Mouse (Mus musculus) embryonic facial prominence, embryonic 14.5 days (tissue): ENCODE data around the gene Vmn1r199. TPM values are rescaled to one million over a fixed set of nuclear protein-coding genes. Genes with fewer than 3 reads are reported as not detected.
"Not testable (repeated sequence)": the region's sequence is repeated elsewhere in the genome, so short reads cannot be mapped to it uniquely, and the experiment has no call there.

Experiments used
- ATAC-seq: fragments of 200-750 bp; cut with Nextera tagmentation; 2 replicates; pipeline ENCODE4 v1.8.0; 2017; ENCODE audit warnings: low read depth, moderate number of reproducible peaks, moderate TSS enrichment
- DNase-seq: peaks from one replicate; pipeline ENCODE4 v3.0.0-alpha.2; 2015; ENCODE audit warnings: low spot score
- H3K27ac ChIP-seq: fragments of 300-500 bp; sonication (generic); replicated peaks from 2 replicates; pipeline ENCODE4 v1.5.1; 2014; ENCODE audit warnings: low read depth, mild to moderate bottlenecking, low read length, moderate library complexity
- H3K27me3 ChIP-seq: fragments of 300-500 bp; sonication (generic); replicated peaks from 2 replicates; pipeline ENCODE4 v1.6.1; 2014; ENCODE audit warnings: low read length; ENCODE audit not compliant: control insufficient read depth, insufficient read depth
- H3K36me3 ChIP-seq: fragments of 300-500 bp; sonication (generic); 2 replicates; pipeline ENCODE4 v1.6.1; 2014; ENCODE audit warnings: low read length, mixed read lengths; ENCODE audit not compliant: control insufficient read depth, insufficient read depth
- H3K4me1 ChIP-seq: fragments of 300-500 bp; sonication (generic); 2 replicates; pipeline ENCODE4 v1.6.1; 2014; ENCODE audit warnings: antibody characterized with exemption, low read length; ENCODE audit not compliant: control insufficient read depth, insufficient read depth
- H3K4me2 ChIP-seq: fragments of 300-500 bp; sonication (generic); 2 replicates; pipeline ENCODE4 v1.6.1; 2014; ENCODE audit warnings: low read depth, mild to moderate bottlenecking, low read length, moderate library complexity, mixed read lengths
- H3K4me3 ChIP-seq: fragments of 300-500 bp; sonication (generic); 2 replicates; pipeline ENCODE4 v1.5.1; 2014; ENCODE audit warnings: low read depth, mild to moderate bottlenecking, low read length
- H3K9ac ChIP-seq: fragments of 300-500 bp; sonication (generic); 2 replicates; pipeline ENCODE4 v1.6.1; 2014; ENCODE audit warnings: low read depth, mild to moderate bottlenecking, low read length, moderate library complexity, mixed read lengths
- H3K9me3 ChIP-seq: fragments of 300-500 bp; sonication (generic); 2 replicates; pipeline ENCODE4 v1.6.1; 2016; ENCODE audit warnings: low read length; ENCODE audit not compliant: control insufficient read depth
- whole genome bisulfite sequencing: fragments of 180-500 bp; shearing (Covaris S2); extraction: QIAGEN DNeasy Blood & Tissue Kit; methylation state at CpG from one replicate; pipeline ENCODE4 v1.1.7; 2014; 5-methylcytosine and 5-hydroxymethylcytosine counted together
- polyA plus RNA-seq: library from polyadenylated mRNA; unstranded; fragments of >200 nt; fragmentation: Nextera tagmentation; extraction: Ambion mirVana; gene quantifications from 2 replicates; pipeline ENCODE4 v1.2.1, GENCODE M21; 2014

Vmn1r199 gene
- not detected in 2 replicates for polyA plus RNA-seq

- ATAC-seq (no peak), DNase-seq (no peak)
- H3K9me3 ChIP-seq: no peaks in the 10 kb centered on the region
- no peaks in the 10 kb centered on the region for H3K4me1 ChIP-seq
- no peak within 1 kb of the TSS for H3K4me2 ChIP-seq
- H3K4me3 ChIP-seq: no peak within 1 kb of the TSS
- WGBS: 81% methylated on average over 2 of the region's 2 CpGs
- H3K9ac ChIP-seq: no peak within 1 kb of the TSS
- no peak within 1 kb of the TSS for H3K27ac ChIP-seq
- H3K27me3 ChIP-seq: no peaks in the 10 kb centered on the region
- H3K36me3 ChIP-seq: no peaks in the 10 kb centered on the region
Observed at GRCm38 (mm10) chr13:22379518-22379917, at the start of gene Vmn1r199. Gene Vmn1r199, plus strand, starts transcription at chr13:22379818.

DNA sequence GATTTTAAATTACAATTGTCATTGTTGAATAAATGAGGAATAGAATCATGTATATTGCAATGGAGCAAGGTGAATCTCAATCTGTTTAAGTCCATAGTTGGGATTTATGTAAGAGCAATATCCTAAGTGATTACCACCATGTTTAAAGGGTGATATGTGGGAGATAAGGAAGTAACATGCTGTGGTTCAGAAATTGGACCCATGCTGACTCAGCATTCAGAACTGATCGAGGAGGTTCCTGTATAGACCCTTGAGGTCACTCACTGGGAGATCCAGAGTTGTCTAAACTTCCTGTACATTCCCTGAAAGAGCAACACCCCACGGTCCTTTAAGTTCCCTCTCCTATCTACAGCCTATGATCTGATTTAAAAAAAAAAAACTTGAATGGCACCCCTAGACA is 46.3 kb upstream of the Vmn1r199 start:
- 68% methylated on average over 2 of the region's 2 CpGs for WGBS
- H3K9me3 ChIP-seq: no peaks in the 10 kb centered on the region

DNA sequence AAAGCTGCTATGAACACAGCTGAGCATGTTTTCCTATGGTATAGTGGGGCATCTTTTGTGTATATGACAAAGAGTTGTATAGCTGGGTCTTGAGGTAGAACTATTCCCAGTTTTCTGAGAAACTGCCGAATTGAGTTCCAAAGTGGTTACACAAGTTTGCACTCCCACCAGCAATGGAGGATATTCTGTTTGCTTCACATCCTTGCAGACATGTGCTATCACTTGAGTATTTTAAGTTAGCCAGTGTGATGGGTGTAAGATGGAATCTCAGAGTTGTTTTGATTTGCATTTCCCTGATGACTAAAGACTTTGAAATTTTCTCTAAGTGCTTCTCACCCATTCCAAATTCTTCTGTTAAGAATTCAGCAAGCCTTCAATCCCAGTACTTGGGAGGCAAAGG is 44.1 kb upstream of the Vmn1r199 start:
- Histone ChIP-seq H3K36me3 (no peaks in the 10 kb centered on the region), H3K9me3 (no peaks in the 10 kb centered on the region), H3K9ac (no peak overlapping the region), H3K4me1 (no peaks in the 10 kb centered on the region), H3K27ac (no peak overlapping the region), H3K27me3 (no peaks in the 10 kb centered on the region), H3K4me2 (no peak overlapping the region), H3K4me3 (no peak overlapping the region)
- no peak for DNase-seq
- no peak for ATAC-seq
- WGBS: 94% methylated on average over 1 of the region's 1 CpGs

More for the DNA sequence above, 46.3 kb upstream of the Vmn1r199 start:
- ATAC-seq (no peak), DNase-seq (no peak)
- H3K27ac ChIP-seq: no peak overlapping the region
- no peaks in the 10 kb centered on the region for H3K4me1 ChIP-seq
- H3K27me3 ChIP-seq: no peaks in the 10 kb centered on the region
- H3K4me3 ChIP-seq: no peak overlapping the region
- no peaks in the 10 kb centered on the region for H3K36me3 ChIP-seq
- no peak overlapping the region for H3K9ac ChIP-seq
- H3K4me2 ChIP-seq: no peak overlapping the region

DNA sequence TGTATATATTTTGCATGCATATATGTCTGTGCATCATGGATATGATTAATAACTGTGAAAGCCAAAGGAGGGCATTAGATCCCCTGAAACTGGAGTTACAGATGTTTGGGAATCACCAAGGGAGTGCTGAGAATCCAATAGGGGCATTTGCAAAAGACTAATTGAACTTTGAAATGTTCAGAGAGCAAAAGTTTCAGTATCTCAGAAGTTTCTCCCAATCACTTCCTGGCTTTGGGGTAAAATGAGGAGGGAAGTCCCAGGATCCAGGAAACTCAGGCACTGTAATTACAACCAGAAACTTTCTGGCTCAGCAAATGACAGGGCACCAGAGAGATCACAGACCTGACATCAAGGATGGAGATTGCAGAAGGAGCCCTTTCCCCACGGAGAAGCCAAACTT is 29.6 kb upstream of the Vmn1r199 start, which contains the start of gene Vmn1r198:
Vmn1r198 (plus strand) TSS at position 301 of the 400 bp plus-strand sequence.
- Histone ChIP-seq H3K4me3 (no peak within 1 kb of the TSS), H3K9me3 (no peaks in the 10 kb centered on the region), H3K27me3 (no peaks in the 10 kb centered on the region), H3K27ac (no peak within 1 kb of the TSS), H3K9ac (no peak within 1 kb of the TSS), H3K4me2 (no peak within 1 kb of the TSS), H3K36me3 (no peaks in the 10 kb centered on the region), H3K4me1 (no peaks in the 10 kb centered on the region)
- ATAC-seq (no peak), DNase-seq (no peak)
- WGBS: 39% methylated on average over 1 of the region's 1 CpGs

DNA sequence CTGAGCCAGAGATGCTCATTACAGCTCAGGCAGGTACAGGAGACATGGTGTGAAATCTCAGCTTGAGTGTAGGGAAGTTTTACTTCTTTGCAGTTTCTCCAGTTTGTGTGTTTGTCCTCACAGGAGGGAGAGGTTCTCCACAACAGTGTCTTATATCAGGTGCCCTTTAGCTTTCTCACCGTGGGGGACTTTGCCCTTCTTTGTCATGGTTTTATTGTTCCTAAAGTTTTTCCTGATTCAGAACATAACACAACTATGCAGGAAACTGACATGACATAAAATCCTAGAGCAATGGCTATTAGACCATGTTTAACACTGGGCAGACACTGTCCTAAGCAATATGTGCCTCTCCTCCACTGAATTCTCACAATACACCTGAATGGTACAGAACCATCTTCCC is 28.8 kb upstream of the Vmn1r199 start:
- Histone ChIP-seq H3K4me3 (no peak overlapping the region), H3K4me1 (no peaks in the 10 kb centered on the region), H3K36me3 (no peaks in the 10 kb centered on the region), H3K9ac (no peak overlapping the region), H3K4me2 (no peak overlapping the region), H3K27me3 (no peaks in the 10 kb centered on the region), H3K27ac (no peak overlapping the region), H3K9me3 (no peaks in the 10 kb centered on the region)
- 85% methylated on average over 1 of the region's 1 CpGs for WGBS
- ATAC-seq (no peak), DNase-seq (no peak)

- not testable (repeated sequence) for H3K4me3 ChIP-seq, H3K9me3 ChIP-seq, ATAC-seq, H3K4me1 ChIP-seq, H3K9ac ChIP-seq, H3K27me3 ChIP-seq, H3K36me3 ChIP-seq, H3K4me2 ChIP-seq
- DNase-seq: peak; percentile 69
- peak overlapping the region; percentile 55 for H3K27ac ChIP-seq
- 39% methylated on average over 3 of the region's 3 CpGs for WGBS
Observed at GRCm38 (mm10) chr13:22381128-22381527, 1.5 kb downstream of the Vmn1r199 start.

GRCm38 (mm10) chr13:22383401-22383800 is 3.8 kb downstream of the Vmn1r199 start:
- Histone ChIP-seq H3K27me3 (no peaks in the 10 kb centered on the region), H3K4me3 (no peak overlapping the region), H3K9me3 (no peaks in the 10 kb centered on the region), H3K36me3 (no peaks in the 10 kb centered on the region), H3K9ac (no peak overlapping the region), H3K27ac (no peak overlapping the region), H3K4me2 (no peak overlapping the region), H3K4me1 (no peaks in the 10 kb centered on the region)
- ATAC-seq (no peak), DNase-seq (no peak)
- WGBS: 79% methylated on average over 3 of the region's 3 CpGs

- no peak for ATAC-seq
- Histone ChIP-seq H3K4me2 (no peak overlapping the region), H3K9me3 (no peaks in the 10 kb centered on the region), H3K4me3 (no peak overlapping the region), H3K27ac (no peak overlapping the region), H3K36me3 (no peaks in the 10 kb centered on the region), H3K9ac (no peak overlapping the region), H3K27me3 (no peaks in the 10 kb centered on the region), H3K4me1 (no peaks in the 10 kb centered on the region)
- no peak for DNase-seq
- 88% methylated on average over 1 of the region's 1 CpGs for WGBS
Observed at GRCm38 (mm10) chr13:22387050-22387449, 7.4 kb downstream of the Vmn1r199 start.

DNA sequence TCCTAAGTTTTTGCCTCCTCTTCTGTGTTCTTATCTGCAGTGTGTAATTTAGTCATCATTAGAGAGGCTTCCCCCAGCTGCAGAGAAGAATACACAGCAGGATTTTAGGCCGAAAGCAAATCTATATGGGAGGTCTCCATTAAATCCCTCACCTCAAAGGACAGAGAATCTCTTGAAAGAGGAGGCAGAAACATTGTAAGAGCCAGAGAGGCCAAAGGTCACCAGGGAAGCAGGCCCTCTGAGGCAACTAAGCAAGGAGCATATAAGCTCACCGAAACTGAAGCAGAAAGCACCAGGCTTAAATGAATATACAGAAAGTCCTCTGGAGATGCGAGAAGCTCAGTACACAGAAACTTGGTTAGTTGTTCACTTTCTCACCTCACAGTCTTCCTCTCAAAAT is 10.5 kb downstream of the Vmn1r199 start, which contains the start of gene Vmn1r200:
Vmn1r200 (plus strand) TSS at position 301 of the 400 bp plus-strand sequence.
- ATAC-seq (no peak), DNase-seq (peak; percentile 4)
- Histone ChIP-seq H3K4me1 (no peaks in the 10 kb centered on the region), H3K27me3 (no peaks in the 10 kb centered on the region), H3K4me3 (no peak within 1 kb of the TSS), H3K27ac (no peak within 1 kb of the TSS), H3K36me3 (no peaks in the 10 kb centered on the region), H3K9me3 (no peaks in the 10 kb centered on the region), H3K9ac (no peak within 1 kb of the TSS), H3K4me2 (no peak within 1 kb of the TSS)
- WGBS: 36% methylated on average over 3 of the region's 3 CpGs
